Mouse (Mus musculus): ENCODE measurements around the gene Tmem229b. TPM values are rescaled to one million over a fixed set of nuclear protein-coding genes. Genes with fewer than 3 reads are reported as not detected.

Tmem229b gene
- polyA plus RNA-seq, 1 experiment from 2014 or later = 4.7 TPM

- no peak overlapping the region for H3K4me3 ChIP-seq (ENCODE audit: low read depth, low read length)
- TF ChIP-seq EP300 (optimal IDR thresholded peaks at IDR 0.05) = no peak
- no peak for TF ChIP-seq CTCF (IDR thresholded peaks at IDR 0.05; ENCODE audit: low read depth)
- no peaks in the 10 kb centered on the region for H3K4me1 ChIP-seq (replicated peaks; ENCODE audit: control insufficient read depth, insufficient read depth)
- WGBS = 82% methylated on average over 4 of the region's 4 CpGs
- H3K4me2 ChIP-seq (replicated peaks; ENCODE audit: low read depth) = no peak overlapping the region
- no peak overlapping the region for H3K9ac ChIP-seq (ENCODE audit: low read length)
- no peaks in the 10 kb centered on the region for H3K36me3 ChIP-seq (ENCODE audit: control insufficient read depth, insufficient read depth, low read length)
- no peaks in the 10 kb centered on the region for H3K27me3 ChIP-seq (ENCODE audit: control insufficient read depth, insufficient read depth, low read length)
- DNase-seq (ENCODE audit: low spot score) (no peak), ATAC-seq (ENCODE audit: low FRiP score, low TSS enrichment) (no peak)
- 0 out of 2 replicates have a peak, but pooled peaks cover 5% of the 10 kb centered on the region for H3K9me3 ChIP-seq (ENCODE audit: control insufficient read depth, low read length)
- H3K27ac ChIP-seq (replicated peaks) = no peak overlapping the region
Measured at GRCm38 (mm10) chr12:78956405-78956804, 51.0 kb downstream of the Tmem229b start.

- Histone ChIP-seq H3K4me3 (ENCODE audit: low read depth, low read length) (no peak overlapping the region), H3K9me3 (ENCODE audit: control insufficient read depth, low read length) (0 out of 2 replicates have a peak, but pooled peaks cover 5% of the 10 kb centered on the region), H3K27ac (replicated peaks) (no peak overlapping the region), H3K9ac (ENCODE audit: low read length) (no peak overlapping the region), H3K36me3 (ENCODE audit: control insufficient read depth, insufficient read depth, low read length) (no peaks in the 10 kb centered on the region), H3K27me3 (ENCODE audit: control insufficient read depth, insufficient read depth, low read length) (no peaks in the 10 kb centered on the region), H3K4me1 (replicated peaks; ENCODE audit: control insufficient read depth, insufficient read depth) (no peaks in the 10 kb centered on the region), H3K4me2 (replicated peaks; ENCODE audit: low read depth) (no peak overlapping the region)
- 53% methylated on average over 3 of the region's 3 CpGs for WGBS
- ATAC-seq (ENCODE audit: low FRiP score, low TSS enrichment) = no peak
- TF ChIP-seq CTCF (IDR thresholded peaks at IDR 0.05; ENCODE audit: low read depth) = no peak
- no peak for TF ChIP-seq EP300 (optimal IDR thresholded peaks at IDR 0.05)
- DNase-seq (ENCODE audit: low spot score) = no peak
Measured at GRCm38 (mm10) chr12:78952484-78952883, 54.9 kb downstream of the Tmem229b start.

GRCm38 (mm10) chr12:78952053-78952452 lies 55.4 kb downstream of the Tmem229b start:
- Histone ChIP-seq H3K27ac (replicated peaks) (no peak overlapping the region), H3K4me3 (ENCODE audit: low read depth, low read length) (no peak overlapping the region), H3K36me3 (ENCODE audit: control insufficient read depth, insufficient read depth, low read length) (no peaks in the 10 kb centered on the region), H3K9ac (ENCODE audit: low read length) (no peak overlapping the region), H3K4me1 (replicated peaks; ENCODE audit: control insufficient read depth, insufficient read depth) (no peaks in the 10 kb centered on the region), H3K9me3 (ENCODE audit: control insufficient read depth, low read length) (0 out of 2 replicates have a peak, but pooled peaks cover 4% of the 10 kb centered on the region), H3K27me3 (ENCODE audit: control insufficient read depth, insufficient read depth, low read length) (no peaks in the 10 kb centered on the region), H3K4me2 (replicated peaks; ENCODE audit: low read depth) (no peak overlapping the region)
- no peak for DNase-seq (ENCODE audit: low spot score)
- ATAC-seq (ENCODE audit: low FRiP score, low TSS enrichment) = no peak
- TF ChIP-seq EP300 (optimal IDR thresholded peaks at IDR 0.05) (no peak), CTCF (IDR thresholded peaks at IDR 0.05; ENCODE audit: low read depth) (no peak)
- 59% methylated on average over 11 of the region's 11 CpGs for WGBS

GRCm38 (mm10) chr12:78947661-78948060 lies 59.8 kb downstream of the Tmem229b start:
- Histone ChIP-seq H3K9me3 (ENCODE audit: control insufficient read depth, low read length) (no peaks in the 10 kb centered on the region), H3K27me3 (ENCODE audit: control insufficient read depth, insufficient read depth, low read length) (no peaks in the 10 kb centered on the region), H3K4me3 (ENCODE audit: low read depth, low read length) (no peak overlapping the region), H3K9ac (ENCODE audit: low read length) (no peak overlapping the region), H3K4me2 (replicated peaks; ENCODE audit: low read depth) (no peak overlapping the region), H3K4me1 (replicated peaks; ENCODE audit: control insufficient read depth, insufficient read depth) (no peaks in the 10 kb centered on the region), H3K27ac (replicated peaks) (no peak overlapping the region), H3K36me3 (ENCODE audit: control insufficient read depth, insufficient read depth, low read length) (no peaks in the 10 kb centered on the region)
- TF ChIP-seq EP300 (optimal IDR thresholded peaks at IDR 0.05) = no peak
- no peak for TF ChIP-seq CTCF (IDR thresholded peaks at IDR 0.05; ENCODE audit: low read depth)
- 61% methylated on average over 5 of the region's 5 CpGs for WGBS
- ATAC-seq (ENCODE audit: low FRiP score, low TSS enrichment) = no peak
- DNase-seq (ENCODE audit: low spot score) = no peak

- WGBS = 78% methylated on average over 6 of the region's 6 CpGs
- DNase-seq (ENCODE audit: low spot score) (no peak), ATAC-seq (ENCODE audit: low FRiP score, low TSS enrichment) (no peak)
- Histone ChIP-seq H3K27ac (replicated peaks) (no peak overlapping the region), H3K4me1 (replicated peaks; ENCODE audit: control insufficient read depth, insufficient read depth) (no peaks in the 10 kb centered on the region), H3K9ac (ENCODE audit: low read length) (no peak overlapping the region), H3K4me3 (ENCODE audit: low read depth, low read length) (no peak overlapping the region), H3K36me3 (ENCODE audit: control insufficient read depth, insufficient read depth, low read length) (no peaks in the 10 kb centered on the region), H3K9me3 (ENCODE audit: control insufficient read depth, low read length) (no peaks in the 10 kb centered on the region), H3K27me3 (ENCODE audit: control insufficient read depth, insufficient read depth, low read length) (no peaks in the 10 kb centered on the region), H3K4me2 (replicated peaks; ENCODE audit: low read depth) (no peak overlapping the region)
- peak; percentile 57 for TF ChIP-seq CTCF (IDR thresholded peaks at IDR 0.05; ENCODE audit: low read depth)
- no peak for TF ChIP-seq EP300 (optimal IDR thresholded peaks at IDR 0.05)
Measured at GRCm38 (mm10) chr12:78947161-78947560, 60.3 kb downstream of the Tmem229b start.

GRCm38 (mm10) chr12:78942931-78943330 lies 64.5 kb downstream of the Tmem229b start:
- H3K9me3 ChIP-seq (ENCODE audit: control insufficient read depth, low read length) = no peaks in the 10 kb centered on the region
- ATAC-seq (ENCODE audit: low FRiP score, low TSS enrichment) (no peak), DNase-seq (ENCODE audit: low spot score) (no peak)
- H3K27ac ChIP-seq (replicated peaks) = no peak overlapping the region
- no peak for TF ChIP-seq CTCF (IDR thresholded peaks at IDR 0.05; ENCODE audit: low read depth)
- TF ChIP-seq EP300 (optimal IDR thresholded peaks at IDR 0.05) = no peak
- H3K9ac ChIP-seq (ENCODE audit: low read length) = no peak overlapping the region
- 87% methylated on average over 6 of the region's 6 CpGs for whole genome bisulfite sequencing
- H3K27me3 ChIP-seq (ENCODE audit: control insufficient read depth, insufficient read depth, low read length) = no peaks in the 10 kb centered on the region
- no peaks in the 10 kb centered on the region for H3K4me1 ChIP-seq (replicated peaks; ENCODE audit: control insufficient read depth, insufficient read depth)
- H3K36me3 ChIP-seq (ENCODE audit: control insufficient read depth, insufficient read depth, low read length) = no peaks in the 10 kb centered on the region
- no peak overlapping the region for H3K4me3 ChIP-seq (ENCODE audit: low read depth, low read length)
- no peak overlapping the region for H3K4me2 ChIP-seq (replicated peaks; ENCODE audit: low read depth)

All from stomach, postnatal 0 days (tissue).